Mouse (Mus musculus): ENCODE measurements around the gene Grid2.

GRCm38 (mm10) chr6:64596261-64596660 is 1340.6 kb downstream of the Grid2 start:
- TF ChIP-seq POLR2A (IDR thresholded peaks at IDR 0.05; ENCODE audit: control insufficient read depth, extremely low read depth, insufficient read depth, low read length, poor library complexity): no peak
- TF ChIP-seq CTCF (IDR thresholded peaks at IDR 0.05; ENCODE audit: borderline replicate concordance, control insufficient read depth, extremely low read depth, insufficient read depth, low read length, poor library complexity): no peak
